Mouse (Mus musculus): ENCODE measurements around the gene Tm4sf4.

Tm4sf4 gene

DNA sequence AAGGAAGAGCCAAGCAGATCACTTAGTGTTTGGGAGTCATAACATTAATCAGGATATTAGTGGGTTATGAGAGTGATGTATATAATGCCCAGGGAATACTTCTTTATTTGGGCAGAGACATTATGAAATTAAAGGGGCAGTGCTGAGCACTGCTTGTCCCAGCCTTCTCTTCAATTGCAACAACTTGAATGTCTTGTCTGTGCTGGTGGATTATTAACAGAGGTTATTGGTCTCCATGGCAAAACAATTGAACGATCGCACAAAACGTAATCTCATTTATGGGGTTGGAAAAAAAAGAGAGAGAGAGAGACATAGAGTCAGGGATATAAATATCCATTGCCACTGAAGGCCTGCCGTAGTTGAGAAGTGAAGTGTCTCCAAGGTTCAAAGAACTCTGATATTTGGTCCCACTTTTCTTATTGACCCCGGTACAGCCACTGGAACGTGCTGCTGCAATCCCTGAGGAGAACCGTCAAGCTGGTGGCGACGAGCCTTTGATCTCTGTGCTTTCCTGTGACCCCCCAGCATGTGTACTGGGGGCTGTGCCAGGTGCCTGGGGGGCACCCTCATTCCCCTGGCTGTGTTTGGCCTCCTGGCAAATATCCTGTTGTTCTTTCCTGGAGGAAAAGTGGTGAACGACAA is at the start of gene Tm4sf4:
Gene Tm4sf4, plus strand, starts transcription at position 226 of the 642 bp plus-strand sequence.
- DNase-seq (ENCODE audit: low spot score) = no peak

DNA sequence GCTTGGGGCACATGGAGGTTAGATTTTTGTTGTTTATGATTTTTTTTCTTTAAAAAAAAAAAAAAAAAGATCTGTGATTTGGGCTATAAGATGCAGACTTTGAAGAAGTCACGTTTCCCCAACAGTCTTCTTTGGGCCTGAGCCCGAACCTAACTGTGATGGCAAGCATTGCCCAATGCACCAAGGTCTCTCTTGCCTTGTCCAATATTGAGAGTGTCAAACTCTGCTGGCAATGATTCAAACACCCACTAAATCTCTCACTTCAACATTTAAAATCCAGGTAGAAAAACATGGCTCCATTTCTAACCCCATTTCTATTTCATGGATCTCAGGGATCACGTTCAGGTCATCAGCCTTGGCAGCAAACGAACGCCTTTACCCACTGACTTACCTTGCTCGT is 38.7 kb upstream of the Tm4sf4 start:
- no peak for DNase-seq (ENCODE audit: low spot score)

DNA sequence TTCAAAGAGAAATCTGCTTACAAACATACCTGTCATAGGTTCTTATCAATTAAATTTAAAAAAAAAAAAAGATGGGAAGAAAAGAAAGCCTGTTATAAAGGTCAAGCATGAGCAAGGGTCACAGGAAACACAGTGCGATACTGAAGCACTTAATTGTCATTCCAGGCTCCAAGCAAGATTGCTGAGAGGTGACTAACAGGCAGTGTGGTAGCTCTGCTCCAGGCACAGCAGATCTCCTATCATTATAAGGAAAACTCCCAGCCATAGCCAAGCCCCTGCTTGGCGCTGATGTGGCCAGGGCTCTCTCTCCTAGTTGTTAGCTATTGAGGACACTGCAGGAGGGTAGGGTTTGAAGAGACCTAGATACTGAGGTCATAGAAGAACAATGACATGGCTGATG is 38.2 kb upstream of the Tm4sf4 start:
- DNase-seq (ENCODE audit: low spot score) = no peak

DNA sequence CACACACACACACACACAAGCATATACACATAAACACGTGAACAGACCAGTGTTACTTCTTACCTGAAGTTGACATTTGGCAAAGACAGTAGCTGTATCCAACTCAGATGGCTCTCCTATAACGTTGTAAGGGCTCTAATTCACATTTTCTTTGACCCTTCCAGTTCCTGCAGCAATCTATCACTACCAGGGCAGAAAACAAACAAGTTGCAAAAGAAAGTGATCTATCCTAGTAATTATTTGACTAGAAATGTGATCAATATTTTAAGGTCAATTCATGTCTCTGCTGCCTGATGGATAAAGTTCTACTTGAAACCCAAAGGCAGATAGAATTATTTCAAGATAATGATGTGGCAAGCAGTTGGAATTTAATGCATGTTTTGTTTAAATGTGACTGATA is 37.5 kb upstream of the Tm4sf4 start:
- DNase-seq (ENCODE audit: low spot score) = no peak

DNA sequence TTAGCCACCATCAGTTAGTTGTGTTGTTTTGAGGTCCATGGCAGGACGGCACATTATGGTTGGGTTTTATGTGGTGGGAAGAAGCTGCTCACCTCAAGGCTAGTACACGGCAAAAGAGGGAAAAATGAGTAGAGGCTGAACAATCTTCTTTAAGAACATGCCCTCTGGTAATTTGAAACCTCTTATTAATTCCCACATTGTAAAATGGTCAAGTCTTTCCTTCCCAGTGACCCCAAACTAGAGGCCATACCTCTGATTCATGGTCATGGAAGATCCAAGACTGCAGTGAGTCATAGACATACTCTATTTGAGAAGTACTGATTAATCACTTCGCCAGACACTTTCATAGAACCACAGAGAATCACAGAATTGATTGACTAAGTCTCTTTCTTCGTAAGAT is 13.6 kb upstream of the Tm4sf4 start:
- DNase-seq (ENCODE audit: low spot score) = no peak

DNA sequence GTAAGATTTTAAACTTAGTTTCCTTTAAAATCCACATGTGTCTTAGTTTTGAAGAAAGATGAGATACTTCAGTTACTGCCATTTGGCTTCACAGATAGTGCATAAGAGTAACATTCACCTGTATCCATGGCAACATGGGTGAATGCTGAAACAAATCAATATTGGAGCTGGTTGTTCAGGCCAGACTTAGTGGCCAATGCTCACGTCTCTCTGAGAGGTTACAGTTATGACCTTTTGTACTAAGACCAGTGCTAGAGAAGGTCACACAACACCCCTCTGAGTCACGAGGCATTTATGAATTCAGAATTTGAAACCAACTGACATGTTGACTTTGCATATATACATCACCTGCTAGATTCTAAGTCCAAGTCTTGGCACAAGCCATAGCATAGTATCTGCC is 4.9 kb upstream of the Tm4sf4 start:
- no peak for DNase-seq (ENCODE audit: low spot score)

DNA sequence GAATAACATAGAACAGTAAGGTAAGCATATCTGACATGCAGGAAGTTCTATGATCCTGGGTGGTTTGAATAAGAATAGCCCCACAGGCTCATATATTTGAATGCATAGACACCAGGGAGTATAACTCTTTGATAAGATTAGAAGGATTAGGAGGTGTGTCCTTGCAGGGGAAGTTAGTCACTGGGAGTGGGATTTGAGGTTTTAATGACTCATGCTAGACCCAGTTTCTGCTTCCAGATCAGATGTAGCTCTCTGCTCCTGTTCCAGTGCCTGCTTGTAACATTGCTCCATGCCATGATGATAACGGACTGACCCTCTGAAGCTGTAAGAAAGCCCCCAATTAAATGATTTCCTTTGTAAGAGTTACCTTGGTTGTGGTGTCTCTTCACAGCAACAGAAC is 4.5 kb upstream of the Tm4sf4 start:
- no peak for DNase-seq (ENCODE audit: low spot score)

DNA sequence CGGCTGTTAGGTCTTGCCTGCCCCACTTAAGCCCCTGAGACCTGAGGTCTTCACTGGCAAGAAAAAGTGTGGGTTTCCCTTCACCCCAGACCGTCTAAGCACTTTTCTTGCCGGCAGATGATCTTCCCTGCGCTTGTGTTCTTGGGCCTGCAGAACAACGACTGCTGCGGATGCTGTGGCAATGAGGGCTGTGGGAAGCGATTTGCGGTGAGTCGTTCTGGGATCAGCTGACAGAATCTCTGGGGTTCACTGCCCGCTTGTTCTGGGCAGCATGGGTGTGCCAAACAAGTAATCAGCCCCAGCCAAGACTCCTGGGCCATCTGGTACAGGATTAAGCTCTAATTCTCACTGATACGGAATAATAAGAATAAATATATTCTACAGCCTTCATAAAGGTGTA is 1.2 kb downstream of the Tm4sf4 start:
- no peak for DNase-seq (ENCODE audit: low spot score)

DNA sequence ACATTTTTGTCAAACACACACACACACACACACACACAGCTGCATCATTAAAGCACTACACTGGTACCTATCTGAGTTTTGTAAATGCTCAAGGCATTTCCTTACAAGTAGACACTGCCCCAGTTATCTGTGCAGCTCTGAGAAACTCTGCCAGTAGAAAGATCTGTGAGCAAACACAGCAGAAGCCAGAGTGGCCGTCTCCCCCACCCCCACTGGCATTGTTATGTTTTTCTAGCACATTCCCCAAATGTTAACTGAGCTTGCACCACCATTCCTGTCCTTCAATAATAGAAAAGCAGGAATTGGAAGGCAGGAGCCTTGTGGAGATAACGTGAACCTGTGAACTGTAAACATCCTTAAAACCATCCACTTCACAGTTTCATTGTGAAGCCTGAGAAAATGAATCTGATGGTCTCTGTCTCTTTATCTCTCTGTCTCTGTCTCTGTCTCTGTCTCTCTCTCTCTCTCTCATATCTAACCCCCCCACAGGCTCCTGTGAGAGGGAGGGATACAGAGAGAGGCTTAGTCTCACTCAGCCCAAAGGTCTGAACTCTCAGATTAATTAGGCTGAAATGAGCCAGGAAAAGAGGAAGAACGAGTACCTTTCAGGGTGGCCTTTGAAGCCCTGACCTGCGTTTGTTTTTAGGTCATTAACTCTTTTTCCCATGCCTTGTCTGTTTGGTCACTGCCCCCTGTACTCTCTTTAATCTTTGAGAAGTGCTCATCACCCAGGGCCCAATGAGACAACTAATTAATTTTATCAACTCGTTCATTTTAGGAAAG is 3.8 kb downstream of the Tm4sf4 start:
- DNase-seq (ENCODE audit: low spot score) = no peak

DNA sequence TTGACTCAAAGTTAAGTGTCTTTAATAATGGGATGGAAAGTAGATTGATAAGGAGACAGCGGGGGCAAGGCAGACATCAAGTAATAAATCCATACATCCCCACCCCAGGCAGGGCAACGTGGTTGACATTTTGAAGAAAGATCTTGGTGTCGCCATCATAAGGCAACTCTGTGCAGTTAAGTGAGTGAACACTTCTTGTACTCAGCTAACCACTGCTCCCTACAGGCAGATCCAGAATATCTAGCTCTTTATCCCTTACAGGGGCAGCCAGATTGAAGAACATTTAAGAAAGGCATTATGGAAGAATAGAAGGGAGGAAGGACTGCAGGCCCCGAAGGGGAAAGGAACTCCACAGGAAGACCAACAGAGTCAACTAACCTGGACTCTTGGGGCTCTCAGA is 4.4 kb downstream of the Tm4sf4 start:
- no peak for DNase-seq (ENCODE audit: low spot score)

DNA sequence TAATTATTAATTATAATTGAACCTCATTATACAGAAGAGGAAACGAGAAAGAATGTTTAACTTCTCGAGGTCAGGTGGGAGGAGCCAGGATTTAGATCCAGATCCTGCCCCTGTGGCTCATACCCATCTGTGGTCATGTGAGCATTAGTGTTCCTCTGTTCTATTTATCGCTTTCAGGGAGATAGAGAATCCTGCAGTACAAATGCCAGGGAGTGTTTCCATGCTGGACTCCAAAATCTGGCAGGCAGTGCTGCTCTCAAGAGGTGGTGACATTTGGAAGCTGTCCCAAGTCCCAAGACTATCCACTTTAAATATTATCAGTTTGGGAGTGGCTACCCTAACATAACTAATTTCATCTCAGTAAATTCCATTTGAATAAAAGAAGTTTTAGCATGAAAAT is 6.6 kb downstream of the Tm4sf4 start:
- no peak for DNase-seq (ENCODE audit: low spot score)

DNA sequence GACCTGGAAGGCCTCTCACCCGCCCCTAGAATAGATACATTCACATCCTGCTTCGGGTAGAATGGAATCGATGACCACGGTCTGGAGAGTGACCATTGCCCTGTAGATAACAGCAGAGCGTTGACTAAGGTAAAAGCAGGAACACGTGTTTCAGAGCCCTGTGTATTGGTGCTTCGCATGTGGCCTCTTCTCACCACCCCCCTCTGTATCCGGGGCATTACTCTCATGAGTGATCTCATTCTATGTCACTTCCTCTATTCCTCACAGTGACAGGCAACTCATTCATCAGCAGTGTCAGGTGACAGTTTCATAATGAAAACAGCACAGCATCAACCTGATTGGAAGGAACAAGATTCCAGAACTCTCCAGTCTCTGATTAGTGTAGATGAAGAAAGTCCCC is 10.2 kb downstream of the Tm4sf4 start:
- DNase-seq (ENCODE audit: low spot score) = no peak

DNA sequence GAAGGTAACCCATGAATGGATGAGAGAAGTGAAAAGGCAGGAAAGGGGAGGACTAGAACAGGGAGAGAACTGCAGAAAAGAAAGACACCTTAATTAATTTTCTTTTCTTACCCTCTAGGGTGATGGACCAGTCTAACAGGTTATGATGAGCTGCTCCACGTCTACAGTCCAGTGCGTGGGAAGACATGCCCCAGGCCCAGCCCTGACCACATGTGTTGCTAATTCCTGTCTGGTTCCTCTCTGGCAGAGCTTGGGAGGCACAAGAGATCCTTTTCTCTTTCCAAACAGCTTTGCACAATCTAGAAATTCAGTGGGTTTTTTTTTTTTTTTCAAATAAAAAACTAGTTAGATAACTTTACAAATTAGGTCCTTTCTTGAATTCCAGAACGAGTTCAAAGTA is 15.8 kb downstream of the Tm4sf4 start:
- no peak for DNase-seq (ENCODE audit: low spot score)

DNA sequence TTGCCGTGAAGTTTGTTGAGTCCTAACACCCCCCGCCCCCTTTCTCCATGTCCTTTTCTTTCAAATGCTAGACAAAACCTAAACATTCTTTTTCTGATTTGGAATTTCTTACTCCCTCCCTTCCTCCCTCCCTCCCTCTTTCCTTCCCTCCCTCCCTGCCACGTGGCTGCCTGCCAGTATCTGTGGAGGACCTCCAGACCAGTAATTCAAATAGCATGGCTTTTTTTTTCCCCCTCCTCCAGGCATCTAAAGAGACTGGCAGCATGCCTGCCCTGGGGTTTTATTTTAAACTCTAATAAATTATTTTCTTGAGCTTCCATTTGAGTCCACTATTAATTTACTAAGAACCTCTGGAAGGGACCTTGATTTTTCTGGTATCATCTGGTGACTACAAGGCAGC is 20.6 kb downstream of the Tm4sf4 start:
- no peak for DNase-seq (ENCODE audit: low spot score)

DNA sequence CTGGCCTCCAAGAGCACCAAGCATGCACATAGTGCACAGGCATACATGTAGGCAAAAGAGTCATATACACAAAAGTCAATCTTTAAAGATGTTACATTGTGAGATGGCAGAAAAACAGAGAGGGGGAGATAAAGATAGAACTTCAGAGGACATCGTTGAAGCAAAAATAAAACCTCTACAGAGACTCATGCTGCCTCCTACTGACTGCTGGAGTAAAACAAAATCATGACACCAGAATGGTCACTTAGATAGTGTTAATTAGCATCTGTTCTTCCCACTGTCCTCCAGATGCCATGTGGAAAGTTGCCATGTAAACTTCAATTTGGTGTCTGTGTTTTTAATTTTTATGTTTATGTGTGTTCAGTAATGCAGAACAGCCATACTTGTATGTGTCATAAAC is 22.8 kb downstream of the Tm4sf4 start:
- DNase-seq (ENCODE audit: low spot score) = no peak

DNA sequence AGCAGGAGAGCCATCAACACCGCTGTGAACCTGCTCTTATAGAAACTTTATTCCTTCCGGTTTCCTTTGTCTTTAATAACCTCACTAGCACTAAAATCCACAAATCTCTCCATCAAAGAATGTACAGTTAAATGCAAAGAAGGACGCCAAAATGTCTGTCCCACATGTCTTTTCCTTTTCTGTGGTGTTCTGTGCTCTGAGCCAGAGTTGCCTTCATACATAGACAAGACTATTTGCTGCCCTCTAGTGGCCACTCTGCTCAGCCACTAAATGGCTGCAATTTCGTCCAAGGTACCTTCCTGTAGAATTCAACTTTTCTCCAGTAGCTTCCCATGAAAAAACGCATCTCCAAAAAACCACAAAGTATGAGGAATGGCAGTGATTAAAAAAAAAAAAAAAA is 23.3 kb downstream of the Tm4sf4 start:
- peak; percentile 69 for DNase-seq (ENCODE audit: low spot score)

DNA sequence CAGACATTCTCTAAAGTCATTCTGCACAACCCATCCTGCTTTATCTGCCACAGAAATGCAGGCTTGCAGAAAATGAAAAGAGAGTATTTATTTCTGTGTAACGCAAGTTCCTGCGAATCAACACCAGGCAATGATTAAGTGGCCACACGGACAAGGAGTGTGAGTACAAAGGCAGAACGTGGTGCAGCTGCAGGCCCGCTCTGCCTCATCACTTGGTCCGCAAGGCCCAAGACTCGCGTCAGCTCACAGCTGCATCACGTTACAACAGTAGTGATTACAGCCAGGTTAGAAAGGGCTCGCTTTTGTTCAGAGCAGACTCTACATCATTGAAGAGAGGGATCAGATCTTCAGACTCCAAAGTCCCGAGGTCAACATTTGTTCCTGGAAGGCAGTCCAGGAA is 33.5 kb downstream of the Tm4sf4 start:
- no peak for DNase-seq (ENCODE audit: low spot score)

DNA sequence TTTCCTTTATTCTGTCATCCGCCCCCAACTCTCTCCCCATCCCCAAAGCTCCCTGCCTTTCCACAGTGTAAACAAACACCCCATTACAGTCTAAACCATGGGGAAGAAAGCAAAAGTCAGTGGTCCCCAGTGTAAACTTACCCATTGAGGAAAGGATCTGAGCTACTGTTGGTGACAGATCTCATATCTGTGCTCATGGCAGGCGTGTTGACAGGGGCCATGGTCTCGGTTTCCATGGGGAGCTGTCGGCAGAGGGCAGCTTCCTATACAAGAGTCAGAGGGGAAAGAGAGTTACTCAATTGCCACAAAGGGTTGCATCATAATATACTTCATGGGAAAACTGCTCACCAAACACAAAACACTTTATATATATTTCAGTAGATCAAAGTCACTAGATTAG is 38.2 kb downstream of the Tm4sf4 start:
- no peak for DNase-seq (ENCODE audit: low spot score)

DNA sequence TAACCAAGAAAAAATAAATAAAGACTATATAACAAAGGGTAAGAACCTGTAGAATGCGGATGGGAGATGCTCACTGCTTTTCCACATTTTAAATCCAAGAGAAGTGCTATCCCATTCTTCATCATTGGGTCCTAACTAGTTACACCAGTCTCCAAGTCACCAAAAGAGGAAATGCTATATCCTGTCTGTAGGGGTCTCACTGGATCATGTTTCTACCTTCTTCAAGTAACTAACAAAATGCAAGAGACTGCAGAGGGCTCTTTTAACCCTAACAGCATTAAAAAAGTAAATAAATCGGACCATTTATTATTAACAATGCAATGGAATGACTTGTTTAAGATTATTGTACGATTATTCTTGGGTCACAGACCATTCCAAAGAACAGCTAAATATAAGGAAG is 41.2 kb downstream of the Tm4sf4 start:
- no peak for DNase-seq (ENCODE audit: low spot score)

DNA sequence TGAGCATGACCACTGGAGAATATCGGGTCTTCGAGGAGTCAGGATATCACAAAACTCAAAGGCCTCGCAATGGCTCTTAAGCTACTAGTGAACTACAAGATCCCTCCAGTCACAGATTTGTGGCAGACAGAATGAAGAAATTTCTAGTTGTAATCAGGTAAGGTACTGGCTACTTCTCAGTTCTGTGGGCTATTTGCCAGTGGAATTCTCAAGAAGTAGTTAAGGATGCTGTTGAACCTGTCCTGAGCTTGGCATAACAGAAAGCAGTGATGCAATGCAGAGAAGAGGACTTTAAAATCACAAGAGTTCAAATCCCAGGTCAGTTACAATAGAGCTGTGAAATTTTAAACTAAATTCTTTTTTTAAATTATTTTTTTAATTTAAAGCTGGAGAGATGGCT is 44.2 kb downstream of the Tm4sf4 start:
- DNase-seq (ENCODE audit: low spot score) = no peak

DNA sequence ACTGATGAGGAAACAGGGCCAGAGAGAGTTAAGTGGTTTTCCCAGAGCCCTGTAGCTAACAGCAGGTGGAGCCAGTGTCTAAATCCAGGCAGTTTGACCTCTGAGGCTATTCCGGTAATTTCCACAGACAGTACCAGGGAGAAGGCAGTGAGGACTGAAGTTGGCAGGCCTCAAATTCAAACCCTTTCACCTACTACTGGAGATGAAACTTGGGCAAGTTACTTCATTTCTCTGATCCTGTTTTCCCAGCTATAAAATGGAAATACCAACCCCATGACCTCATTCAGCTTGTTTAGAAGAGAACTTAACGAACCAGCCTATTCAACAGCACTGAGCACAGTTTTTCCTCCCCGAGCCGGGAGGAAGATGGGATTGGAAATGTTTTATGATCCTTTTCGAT is 45.2 kb downstream of the Tm4sf4 start:
- DNase-seq (ENCODE audit: low spot score) = no peak

DNA sequence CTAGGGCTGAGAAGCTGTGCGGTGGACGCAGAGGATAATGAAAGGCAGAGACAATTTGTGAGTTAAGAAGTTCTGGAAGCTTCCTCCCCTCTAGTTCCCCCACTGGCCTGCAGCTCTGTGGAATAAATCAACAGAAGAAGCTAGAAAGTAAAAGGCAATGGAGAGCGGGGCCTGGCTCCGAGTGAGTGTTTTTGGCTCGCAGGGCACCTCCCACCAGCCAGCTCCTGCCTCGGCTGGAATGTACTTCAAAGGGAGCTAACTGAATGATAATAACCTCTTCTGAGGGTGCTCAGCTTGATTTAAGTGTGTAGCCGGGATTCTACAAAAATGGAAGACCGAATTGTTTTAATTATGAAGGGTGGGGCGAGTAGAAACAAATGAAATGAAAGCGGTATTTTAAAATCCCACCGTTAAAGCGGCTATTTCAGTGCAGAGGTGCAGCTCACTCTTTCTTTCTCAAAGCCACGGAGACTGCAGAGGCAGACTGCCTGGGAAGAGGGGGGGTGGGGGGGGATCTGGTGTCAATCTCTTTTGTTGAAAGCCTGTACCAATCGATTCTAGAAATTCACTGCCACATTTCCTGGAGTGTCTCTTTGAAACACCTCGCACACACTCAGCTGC is 46.0 kb downstream of the Tm4sf4 start:
- DNase-seq (ENCODE audit: low spot score) = no peak

DNA sequence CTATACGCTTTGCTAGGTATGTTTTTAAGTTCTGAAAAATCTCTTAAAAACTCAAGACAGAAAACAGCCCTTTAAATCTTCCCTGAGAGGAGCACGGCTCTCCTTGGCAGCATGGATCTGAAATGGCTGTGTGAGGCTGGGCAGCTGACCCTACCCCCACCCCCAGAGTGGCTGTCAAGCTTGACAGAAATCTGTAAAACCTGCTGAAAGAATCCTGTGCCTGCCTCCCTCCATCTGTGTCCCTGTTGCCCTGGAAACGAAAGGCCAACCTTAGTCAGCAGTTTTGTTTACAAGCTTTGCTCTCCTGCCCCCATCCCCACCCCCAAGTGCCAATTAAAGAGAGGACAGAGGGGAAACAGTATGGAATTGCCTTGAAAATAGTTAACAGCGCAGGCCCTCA is 47.3 kb downstream of the Tm4sf4 start:
- no peak for DNase-seq (ENCODE audit: low spot score)

DNA sequence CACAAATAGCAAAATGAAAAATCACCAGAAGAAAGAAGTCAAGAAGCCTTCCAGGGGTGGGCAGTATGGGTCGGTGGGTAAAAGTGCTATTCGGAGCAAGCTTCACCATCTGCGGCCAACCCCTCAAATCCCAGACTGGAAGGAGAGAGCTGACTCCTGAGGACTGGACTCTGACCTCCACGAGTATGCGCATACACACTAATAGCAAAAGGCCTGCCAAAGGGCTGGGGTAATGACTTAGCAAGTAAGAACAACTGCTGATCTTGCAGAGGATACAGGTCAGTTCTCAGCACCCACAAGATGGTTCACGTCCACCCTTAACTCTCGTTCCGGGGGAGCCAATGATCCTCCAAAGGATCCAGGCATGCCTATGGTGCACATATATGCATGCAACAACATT is 49.3 kb downstream of the Tm4sf4 start:
- DNase-seq (ENCODE audit: low spot score) = no peak
